Mouse (Mus musculus) kidney, embryonic 16.5 days (tissue): ENCODE results near the gene Ahcyl2. TPM values are rescaled to one million over a fixed set of nuclear protein-coding genes. Genes with fewer than 3 reads are reported as not detected.
"Not testable (repeated sequence)": the region's sequence is repeated elsewhere in the genome, so short reads cannot be mapped to it uniquely, and the experiment has no call there.

ENCODE experiments used
- ATAC-seq: fragments of 200-750 bp; cut with Nextera tagmentation; 2 replicates; pipeline ENCODE4 v1.8.0; 2017; ENCODE audit warnings: moderate TSS enrichment; ENCODE audit not compliant: low FRiP score, low TSS enrichment
- H3K27ac ChIP-seq: fragments of 300-500 bp; sonication (generic); 2 replicates; pipeline ENCODE4 v1.5.1; 2014; ENCODE audit warnings: low read length
- H3K27me3 ChIP-seq: fragments of 300-500 bp; sonication (generic); 2 replicates; pipeline ENCODE4 v1.6.1; 2014; ENCODE audit warnings: low read length, control low read depth, mixed read lengths; ENCODE audit not compliant: insufficient read depth
- H3K36me3 ChIP-seq: fragments of 300-500 bp; sonication (generic); 2 replicates; pipeline ENCODE4 v1.6.1; 2014; ENCODE audit warnings: low read length, control low read depth, mixed read lengths; ENCODE audit not compliant: insufficient read depth
- H3K4me1 ChIP-seq: fragments of 300-500 bp; sonication (generic); 2 replicates; pipeline ENCODE4 v1.6.1; 2014; ENCODE audit warnings: low read length, control low read depth, mixed read lengths; ENCODE audit not compliant: insufficient read depth
- H3K4me2 ChIP-seq: fragments of 300-500 bp; sonication (generic); replicated peaks from 2 replicates; pipeline ENCODE4 v1.6.1; 2014; ENCODE audit warnings: low read depth, low read length
- H3K4me3 ChIP-seq: fragments of 300-500 bp; sonication (generic); 2 replicates; pipeline ENCODE4 v1.5.1; 2014; ENCODE audit warnings: mild to moderate bottlenecking, low read length
- H3K9ac ChIP-seq: fragments of 300-500 bp; sonication (generic); replicated peaks from 2 replicates; pipeline ENCODE4 v1.6.1; 2014; ENCODE audit warnings: low read length
- H3K9me3 ChIP-seq: fragments of 300-500 bp; sonication (generic); 2 replicates; pipeline ENCODE4 v1.6.1; 2016; ENCODE audit warnings: low read length, control low read depth
- WGBS: fragments of 180-500 bp; shearing (Covaris S2); extraction: QIAGEN DNeasy Blood & Tissue Kit; methylation state at CpG from one replicate; pipeline ENCODE4 v1.1.7; 2014; 5-methylcytosine and 5-hydroxymethylcytosine counted together
- polyA plus RNA-seq: library from polyadenylated mRNA; unstranded; fragments of >200 nt; fragmentation: Nextera tagmentation; extraction: Ambion mirVana; gene quantifications from 2 replicates; pipeline ENCODE4 v1.2.1, GENCODE M21; 2015

Ahcyl2 gene
- polyA plus RNA-seq, 1 experiment from 2014 or later, result 18.3 TPM

- Histone ChIP-seq H3K9me3 (no peaks in the 10 kb centered on the region), H3K4me1 (0 out of 2 replicates have a peak, but pooled peaks cover 3% of the 10 kb centered on the region), H3K36me3 (no peaks in the 10 kb centered on the region), H3K9ac (no peak overlapping the region), H3K4me2 (no peak overlapping the region), H3K27me3 (no peaks in the 10 kb centered on the region), H3K27ac (no peak overlapping the region), H3K4me3 (no peak overlapping the region)
- ATAC-seq, result no peak
- WGBS, result 98% methylated on average over 2 of the region's 2 CpGs
Observed at GRCm38 (mm10) chr6:29812076-29812475, 44.3 kb downstream of the Ahcyl2 start.

- WGBS, result 31% methylated on average over 1 of the region's 1 CpGs
- Histone ChIP-seq H3K4me3 (no peak overlapping the region), H3K9me3 (no peaks in the 10 kb centered on the region), H3K9ac (no peak overlapping the region), H3K4me1 (0 out of 2 replicates have a peak, but pooled peaks cover 3% of the 10 kb centered on the region), H3K36me3 (no peaks in the 10 kb centered on the region), H3K27ac (no peak overlapping the region), H3K4me2 (no peak overlapping the region), H3K27me3 (no peaks in the 10 kb centered on the region)
- ATAC-seq, result no peak
Observed at GRCm38 (mm10) chr6:29812651-29813050, 44.8 kb downstream of the Ahcyl2 start.

GRCm38 (mm10) chr6:29814616-29815015 is 46.8 kb downstream of the Ahcyl2 start:
- H3K27ac ChIP-seq, result no peak overlapping the region
- no peaks in the 10 kb centered on the region for H3K36me3 ChIP-seq
- 26% methylated on average over 2 of the region's 2 CpGs for WGBS
- no peaks in the 10 kb centered on the region for H3K27me3 ChIP-seq
- no peaks in the 10 kb centered on the region for H3K9me3 ChIP-seq
- H3K4me2 ChIP-seq, result no peak overlapping the region
- H3K9ac ChIP-seq, result no peak overlapping the region
- H3K4me1 ChIP-seq, result 0 out of 2 replicates have a peak, but pooled peaks cover 3% of the 10 kb centered on the region
- no peak overlapping the region for H3K4me3 ChIP-seq
- ATAC-seq, result no peak

GRCm38 (mm10) chr6:29815060-29815459 is 47.2 kb downstream of the Ahcyl2 start:
- Histone ChIP-seq H3K27me3 (no peaks in the 10 kb centered on the region), H3K9ac (no peak overlapping the region), H3K4me1 (0 out of 2 replicates have a peak, but pooled peaks cover 3% of the 10 kb centered on the region), H3K36me3 (no peaks in the 10 kb centered on the region), H3K4me3 (no peak overlapping the region), H3K4me2 (no peak overlapping the region), H3K9me3 (no peaks in the 10 kb centered on the region), H3K27ac (no peak overlapping the region)
- ATAC-seq, result no peak
- 83% methylated on average over 3 of the region's 3 CpGs for WGBS

GRCm38 (mm10) chr6:29815634-29816033 is 47.8 kb downstream of the Ahcyl2 start:
- Histone ChIP-seq H3K9ac (no peak overlapping the region), H3K27me3 (no peaks in the 10 kb centered on the region), H3K36me3 (no peaks in the 10 kb centered on the region), H3K4me3 (no peak overlapping the region), H3K9me3 (no peaks in the 10 kb centered on the region), H3K4me2 (no peak overlapping the region), H3K27ac (no peak overlapping the region), H3K4me1 (peaks cover 7% of the 10 kb centered on the region; the same call in 1 of the 2 replicates)
- 85% methylated on average over 2 of the region's 2 CpGs for WGBS
- no peak for ATAC-seq

GRCm38 (mm10) chr6:29816371-29816770 is 48.6 kb downstream of the Ahcyl2 start:
- 92% methylated on average over 12 of the region's 12 CpGs for WGBS
- not testable (repeated sequence) for H3K27ac ChIP-seq, H3K36me3 ChIP-seq, H3K4me1 ChIP-seq, H3K4me3 ChIP-seq, ATAC-seq, H3K9me3 ChIP-seq, H3K27me3 ChIP-seq, H3K9ac ChIP-seq, H3K4me2 ChIP-seq

- no peak for ATAC-seq
- WGBS, result 22% methylated on average over 3 of the region's 3 CpGs
- Histone ChIP-seq H3K36me3 (no peaks in the 10 kb centered on the region), H3K4me1 (peaks cover 7% of the 10 kb centered on the region; the same call in 1 of the 2 replicates), H3K4me3 (no peak overlapping the region), H3K27ac (no peak overlapping the region), H3K27me3 (no peaks in the 10 kb centered on the region), H3K4me2 (no peak overlapping the region), H3K9ac (no peak overlapping the region), H3K9me3 (no peaks in the 10 kb centered on the region)
Observed at GRCm38 (mm10) chr6:29819309-29819708, 51.5 kb downstream of the Ahcyl2 start.

- Histone ChIP-seq H3K36me3 (no peaks in the 10 kb centered on the region), H3K27me3 (no peaks in the 10 kb centered on the region), H3K9me3 (no peaks in the 10 kb centered on the region), H3K4me1 (peaks cover 5% of the 10 kb centered on the region; the same call in 1 of the 2 replicates), H3K9ac (no peak overlapping the region), H3K4me2 (no peak overlapping the region), H3K27ac (no peak overlapping the region), H3K4me3 (no peak overlapping the region)
- 47% methylated on average over 4 of the region's 4 CpGs for WGBS
- ATAC-seq, result no peak
Observed at GRCm38 (mm10) chr6:29820314-29820713, 52.5 kb downstream of the Ahcyl2 start.

- Histone ChIP-seq H3K4me1 (peaks cover 7% of the 10 kb centered on the region; the same call in 1 of the 2 replicates), H3K4me3 (no peak overlapping the region), H3K36me3 (no peaks in the 10 kb centered on the region), H3K9ac (no peak overlapping the region), H3K27ac (no peak overlapping the region), H3K27me3 (no peaks in the 10 kb centered on the region), H3K9me3 (no peaks in the 10 kb centered on the region), H3K4me2 (no peak overlapping the region)
- no peak for ATAC-seq
- 83% methylated on average over 3 of the region's 3 CpGs for WGBS
Observed at GRCm38 (mm10) chr6:29820926-29821325, 53.1 kb downstream of the Ahcyl2 start.

GRCm38 (mm10) chr6:29821770-29822169 is 54.0 kb downstream of the Ahcyl2 start:
- H3K4me1 ChIP-seq, result peaks cover 7% of the 10 kb centered on the region; the same call in 1 of the 2 replicates
- H3K4me3 ChIP-seq, result no peak overlapping the region
- no peak overlapping the region for H3K9ac ChIP-seq
- H3K27me3 ChIP-seq, result no peaks in the 10 kb centered on the region
- H3K27ac ChIP-seq, result no peak overlapping the region
- no peak overlapping the region for H3K4me2 ChIP-seq
- H3K9me3 ChIP-seq, result no peaks in the 10 kb centered on the region
- H3K36me3 ChIP-seq, result no peaks in the 10 kb centered on the region
- no peak for ATAC-seq
- 56% methylated on average over 1 of the region's 1 CpGs for WGBS
